Mouse (Mus musculus): ENCODE measurements around the gene Tubgcp6.

The Tubgcp6 gene

GRCm38 (mm10) chr15:89103921-89104320 is 19.0 kb downstream of the Tubgcp6 start:
- DNase-seq (ENCODE audit: low spot score in 2 of 2), result no peak

- no peak for DNase-seq (ENCODE audit: low spot score in 2 of 2)
Measured at GRCm38 (mm10) chr15:89102646-89103045, 20.3 kb downstream of the Tubgcp6 start.

- no peak for DNase-seq (ENCODE audit: low spot score in 2 of 2)
Measured at GRCm38 (mm10) chr15:89100823-89101222, 22.1 kb downstream of the Tubgcp6 start.

- DNase-seq (ENCODE audit: low spot score in 2 of 2), result no peak
Measured at GRCm38 (mm10) chr15:89098616-89099015, 24.3 kb downstream of the Tubgcp6 start.

GRCm38 (mm10) chr15:89097450-89097849 is 25.5 kb downstream of the Tubgcp6 start:
- DNase-seq (ENCODE audit: low spot score in 2 of 2), result no peak

- DNase-seq (ENCODE audit: low spot score in 2 of 2), result no peak
Measured at GRCm38 (mm10) chr15:89092181-89092580, 30.7 kb downstream of the Tubgcp6 start.

GRCm38 (mm10) chr15:89090662-89091061 is 32.2 kb downstream of the Tubgcp6 start:
- no peak for DNase-seq (ENCODE audit: low spot score in 2 of 2)

- peak; percentile 46 to 47 for DNase-seq (ENCODE audit: low spot score in 2 of 2)
Measured at GRCm38 (mm10) chr15:89089248-89090051, 33.5 kb downstream of the Tubgcp6 start.

GRCm38 (mm10) chr15:89088607-89089247 is 34.2 kb downstream of the Tubgcp6 start, which contains the start of gene Selenoo:
Gene Selenoo (plus strand): TSS chr15:89089084.
- peak; percentile 80 to 87 for DNase-seq (ENCODE audit: low spot score in 2 of 2)

GRCm38 (mm10) chr15:89084826-89085225 is 38.1 kb downstream of the Tubgcp6 start:
- DNase-seq (ENCODE audit: low spot score in 2 of 2), result no peak

- no peak for DNase-seq (ENCODE audit: low spot score in 2 of 2)
Measured at GRCm38 (mm10) chr15:89083906-89084305, 39.0 kb downstream of the Tubgcp6 start.

- peak; percentile 50 to 80 for DNase-seq (ENCODE audit: low spot score in 2 of 2)
Measured at GRCm38 (mm10) chr15:89078208-89078836, 44.6 kb downstream of the Tubgcp6 start.

- peak; percentile 54 to 72 for DNase-seq (ENCODE audit: low spot score in 2 of 2)
Measured at GRCm38 (mm10) chr15:89076156-89076731, 46.7 kb downstream of the Tubgcp6 start.

GRCm38 (mm10) chr15:89075478-89076147 is 47.3 kb downstream of the Tubgcp6 start:
- peak; percentile 75 to 88 for DNase-seq (ENCODE audit: low spot score in 2 of 2)

GRCm38 (mm10) chr15:89074613-89075477 is 48.1 kb downstream of the Tubgcp6 start, which contains the start of gene Trabd:
Gene Trabd (plus strand): TSS chr15:89075124.
- DNase-seq (ENCODE audit: low spot score in 2 of 2), result peak in 1 of 2 experiments; percentile 24

GRCm38 (mm10) chr15:89073993-89074603 is 48.8 kb downstream of the Tubgcp6 start:
- no peak for DNase-seq (ENCODE audit: low spot score in 2 of 2)

- no peak for DNase-seq (ENCODE audit: low spot score in 2 of 2)
Measured at GRCm38 (mm10) chr15:89070606-89071005, 52.3 kb downstream of the Tubgcp6 start.

- DNase-seq (ENCODE audit: low spot score in 2 of 2), result no peak
Measured at GRCm38 (mm10) chr15:89069336-89069840, 53.5 kb downstream of the Tubgcp6 start.

- DNase-seq (ENCODE audit: low spot score in 2 of 2), result no peak
Measured at GRCm38 (mm10) chr15:89068226-89068625, 54.7 kb downstream of the Tubgcp6 start.

GRCm38 (mm10) chr15:89067609-89068008 is 55.3 kb downstream of the Tubgcp6 start:
- no peak for DNase-seq (ENCODE audit: low spot score in 2 of 2)

Data from spleen, postnatal 10 days (tissue).